Mouse (Mus musculus) cerebellum, adult 9-10 months (tissue): ENCODE results near the gene Samd4.

ENCODE experiments used
- DNase-seq: peaks from one replicate; pipeline ENCODE4 v3.0.0; 2022

The Samd4 gene

GRCm38 (mm10) chr14:46912496-46912895, 29.8 kb downstream of the Samd4 start:
- no peak for DNase-seq

- DNase-seq, result peak; percentile 82
Observed at GRCm38 (mm10) chr14:46914356-46914755, 31.7 kb downstream of the Samd4 start.

GRCm38 (mm10) chr14:46915555-46915954, 32.9 kb downstream of the Samd4 start:
- no peak for DNase-seq

GRCm38 (mm10) chr14:46916581-46916980, 33.9 kb downstream of the Samd4 start:
- peak; percentile 80 for DNase-seq

GRCm38 (mm10) chr14:46917136-46917535, 34.5 kb downstream of the Samd4 start:
- DNase-seq, result no peak

GRCm38 (mm10) chr14:46917581-46917980, 34.9 kb downstream of the Samd4 start:
- no peak for DNase-seq

GRCm38 (mm10) chr14:46920496-46920895, 37.8 kb downstream of the Samd4 start:
- DNase-seq, result no peak

GRCm38 (mm10) chr14:46921178-46921975, 38.7 kb downstream of the Samd4 start:
- no peak for DNase-seq

GRCm38 (mm10) chr14:46923931-46924330, 41.3 kb downstream of the Samd4 start:
- no peak for DNase-seq

GRCm38 (mm10) chr14:46924422-46924821, 41.8 kb downstream of the Samd4 start:
- DNase-seq, result no peak

- DNase-seq, result no peak
Observed at GRCm38 (mm10) chr14:46928556-46928955, 45.9 kb downstream of the Samd4 start.

- DNase-seq, result no peak
Observed at GRCm38 (mm10) chr14:46932121-46932520, 49.5 kb downstream of the Samd4 start.

- no peak for DNase-seq
Observed at GRCm38 (mm10) chr14:46932708-46933107, 50.1 kb downstream of the Samd4 start.

GRCm38 (mm10) chr14:46941077-46941476, 58.4 kb downstream of the Samd4 start:
- DNase-seq, result no peak

GRCm38 (mm10) chr14:46941896-46942812, 59.5 kb downstream of the Samd4 start:
- DNase-seq, result no peak

GRCm38 (mm10) chr14:46944411-46944810, 61.8 kb downstream of the Samd4 start:
- no peak for DNase-seq

GRCm38 (mm10) chr14:46945903-46946490, 63.3 kb downstream of the Samd4 start:
- no peak for DNase-seq

- no peak for DNase-seq
Observed at GRCm38 (mm10) chr14:46947644-46948043, 65.0 kb downstream of the Samd4 start.

GRCm38 (mm10) chr14:46950527-46951384, 68.1 kb downstream of the Samd4 start:
- peak; percentile 26 for DNase-seq

- no peak for DNase-seq
Observed at GRCm38 (mm10) chr14:46952264-46952663, 69.6 kb downstream of the Samd4 start.

GRCm38 (mm10) chr14:46955109-46955508, 72.5 kb downstream of the Samd4 start:
- DNase-seq, result no peak

GRCm38 (mm10) chr14:46955574-46956043, 73.0 kb downstream of the Samd4 start:
- no peak for DNase-seq
